Mouse (Mus musculus): ENCODE results near the gene Gm37240. TPM values are rescaled to one million over a fixed set of nuclear protein-coding genes. Genes with fewer than 3 reads are reported as not detected.

The Gm37240 gene
- polyA plus RNA-seq, 1 experiment: not detected

- Histone ChIP-seq H3K4me1 (ENCODE audit: control insufficient read depth, insufficient read depth, low read length) (no peaks in the 10 kb centered on the region), H3K4me3 (ENCODE audit: insufficient read depth, low read length) (no peak overlapping the region), H3K27ac (ENCODE audit: insufficient read depth, low read depth, low read length) (no peak overlapping the region)
- no peak for TF ChIP-seq CTCF (IDR thresholded peaks at IDR 0.05; ENCODE audit: low read depth, low read length)
- TF ChIP-seq POLR2A (IDR thresholded peaks at IDR 0.05; ENCODE audit: borderline replicate concordance, low read depth, low read length): no peak
Measured at GRCm38 (mm10) chr3:85776126-85776525, 111.2 kb downstream of the Gm37240 start.

GRCm38 (mm10) chr3:85773886-85774285 lies 113.4 kb downstream of the Gm37240 start:
- no peak overlapping the region for H3K27ac ChIP-seq (ENCODE audit: insufficient read depth, low read depth, low read length)
- no peaks in the 10 kb centered on the region for H3K4me1 ChIP-seq (ENCODE audit: control insufficient read depth, insufficient read depth, low read length)

GRCm38 (mm10) chr3:85773425-85773824 lies 113.9 kb downstream of the Gm37240 start:
- no peak overlapping the region for H3K27ac ChIP-seq (ENCODE audit: insufficient read depth, low read depth, low read length)
- no peaks in the 10 kb centered on the region for H3K4me1 ChIP-seq (ENCODE audit: control insufficient read depth, insufficient read depth, low read length)
- no peak for TF ChIP-seq POLR2A (IDR thresholded peaks at IDR 0.05; ENCODE audit: borderline replicate concordance, low read depth, low read length)
- TF ChIP-seq CTCF (IDR thresholded peaks at IDR 0.05; ENCODE audit: low read depth, low read length): no peak
- no peak overlapping the region for H3K4me3 ChIP-seq (ENCODE audit: insufficient read depth, low read length)

More at GRCm38 (mm10) chr3:85773886-85774285, 113.4 kb downstream of the Gm37240 start:
- H3K4me3 ChIP-seq (ENCODE audit: insufficient read depth, low read length): no peak overlapping the region
- TF ChIP-seq CTCF (IDR thresholded peaks at IDR 0.05; ENCODE audit: low read depth, low read length): no peak
- no peak for TF ChIP-seq POLR2A (IDR thresholded peaks at IDR 0.05; ENCODE audit: borderline replicate concordance, low read depth, low read length)

- no peak for TF ChIP-seq POLR2A (IDR thresholded peaks at IDR 0.05; ENCODE audit: borderline replicate concordance, low read depth, low read length)
- TF ChIP-seq CTCF (IDR thresholded peaks at IDR 0.05; ENCODE audit: low read depth, low read length): no peak
- H3K4me1 ChIP-seq (ENCODE audit: control insufficient read depth, insufficient read depth, low read length): no peaks in the 10 kb centered on the region
Measured at GRCm38 (mm10) chr3:85764937-85765337, 122.4 kb downstream of the Gm37240 start.

GRCm38 (mm10) chr3:85764008-85764834 lies 123.1 kb downstream of the Gm37240 start:
- Histone ChIP-seq H3K4me3 (ENCODE audit: insufficient read depth, low read length) (no peak overlapping the region), H3K27ac (ENCODE audit: insufficient read depth, low read depth, low read length) (no peak overlapping the region), H3K4me1 (ENCODE audit: control insufficient read depth, insufficient read depth, low read length) (no peaks in the 10 kb centered on the region)
- no peak for TF ChIP-seq POLR2A (IDR thresholded peaks at IDR 0.05; ENCODE audit: borderline replicate concordance, low read depth, low read length)
- no peak for TF ChIP-seq CTCF (IDR thresholded peaks at IDR 0.05; ENCODE audit: low read depth, low read length)

More at GRCm38 (mm10) chr3:85764937-85765337, 122.4 kb downstream of the Gm37240 start:
- H3K27ac ChIP-seq (ENCODE audit: insufficient read depth, low read depth, low read length): no peak overlapping the region
- no peak overlapping the region for H3K4me3 ChIP-seq (ENCODE audit: insufficient read depth, low read length)

GRCm38 (mm10) chr3:85757944-85758343 lies 129.4 kb downstream of the Gm37240 start:
- no peaks in the 10 kb centered on the region for H3K4me1 ChIP-seq (ENCODE audit: control insufficient read depth, insufficient read depth, low read length)
- H3K27ac ChIP-seq (ENCODE audit: insufficient read depth, low read depth, low read length): no peak overlapping the region
- no peak overlapping the region for H3K4me3 ChIP-seq (ENCODE audit: insufficient read depth, low read length)
- TF ChIP-seq POLR2A (IDR thresholded peaks at IDR 0.05; ENCODE audit: borderline replicate concordance, low read depth, low read length) (no peak), CTCF (IDR thresholded peaks at IDR 0.05; ENCODE audit: low read depth, low read length) (no peak)

- no peak overlapping the region for H3K27ac ChIP-seq (ENCODE audit: insufficient read depth, low read depth, low read length)
- no peak overlapping the region for H3K4me3 ChIP-seq (ENCODE audit: insufficient read depth, low read length)
- no peak for TF ChIP-seq POLR2A (IDR thresholded peaks at IDR 0.05; ENCODE audit: borderline replicate concordance, low read depth, low read length)
- TF ChIP-seq CTCF (IDR thresholded peaks at IDR 0.05; ENCODE audit: low read depth, low read length): no peak
- no peaks in the 10 kb centered on the region for H3K4me1 ChIP-seq (ENCODE audit: control insufficient read depth, insufficient read depth, low read length)
Measured at GRCm38 (mm10) chr3:85757435-85757834, 129.9 kb downstream of the Gm37240 start.

GRCm38 (mm10) chr3:85749348-85749747 lies 138.0 kb downstream of the Gm37240 start:
- TF ChIP-seq CTCF (IDR thresholded peaks at IDR 0.05; ENCODE audit: low read depth, low read length) (no peak), POLR2A (IDR thresholded peaks at IDR 0.05; ENCODE audit: borderline replicate concordance, low read depth, low read length) (no peak)
- Histone ChIP-seq H3K4me3 (ENCODE audit: insufficient read depth, low read length) (no peak overlapping the region), H3K4me1 (ENCODE audit: control insufficient read depth, insufficient read depth, low read length) (no peaks in the 10 kb centered on the region), H3K27ac (ENCODE audit: insufficient read depth, low read depth, low read length) (no peak overlapping the region)

GRCm38 (mm10) chr3:85748863-85749262 lies 138.5 kb downstream of the Gm37240 start:
- H3K27ac ChIP-seq (ENCODE audit: insufficient read depth, low read depth, low read length): no peak overlapping the region
- H3K4me3 ChIP-seq (ENCODE audit: insufficient read depth, low read length): no peak overlapping the region
- no peaks in the 10 kb centered on the region for H3K4me1 ChIP-seq (ENCODE audit: control insufficient read depth, insufficient read depth, low read length)
- TF ChIP-seq POLR2A (IDR thresholded peaks at IDR 0.05; ENCODE audit: borderline replicate concordance, low read depth, low read length) (no peak), CTCF (IDR thresholded peaks at IDR 0.05; ENCODE audit: low read depth, low read length) (no peak)

GRCm38 (mm10) chr3:85746116-85746515 lies 141.2 kb downstream of the Gm37240 start:
- H3K4me1 ChIP-seq (ENCODE audit: control insufficient read depth, insufficient read depth, low read length): no peaks in the 10 kb centered on the region
- H3K27ac ChIP-seq (ENCODE audit: insufficient read depth, low read depth, low read length): no peak overlapping the region
- TF ChIP-seq POLR2A (IDR thresholded peaks at IDR 0.05; ENCODE audit: borderline replicate concordance, low read depth, low read length) (no peak), CTCF (IDR thresholded peaks at IDR 0.05; ENCODE audit: low read depth, low read length) (no peak)
- H3K4me3 ChIP-seq (ENCODE audit: insufficient read depth, low read length): no peak overlapping the region

Measured in bone marrow macrophage, adult 2 months (primary cell).